Mouse (Mus musculus): ENCODE measurements around the gene Il17a. TPM values are rescaled to one million over a fixed set of nuclear protein-coding genes. Genes with fewer than 3 reads are reported as not detected.
A peak's percentile ranks its signal among the peaks of the same experiment; 100 is the strongest.
"Not testable (repeated sequence)": the region's sequence is repeated elsewhere in the genome, so short reads cannot be mapped to it uniquely, and the experiment has no call there.

Il17a gene
- polyA plus RNA-seq, 1 experiment from 2014 or later: not detected

DNA sequence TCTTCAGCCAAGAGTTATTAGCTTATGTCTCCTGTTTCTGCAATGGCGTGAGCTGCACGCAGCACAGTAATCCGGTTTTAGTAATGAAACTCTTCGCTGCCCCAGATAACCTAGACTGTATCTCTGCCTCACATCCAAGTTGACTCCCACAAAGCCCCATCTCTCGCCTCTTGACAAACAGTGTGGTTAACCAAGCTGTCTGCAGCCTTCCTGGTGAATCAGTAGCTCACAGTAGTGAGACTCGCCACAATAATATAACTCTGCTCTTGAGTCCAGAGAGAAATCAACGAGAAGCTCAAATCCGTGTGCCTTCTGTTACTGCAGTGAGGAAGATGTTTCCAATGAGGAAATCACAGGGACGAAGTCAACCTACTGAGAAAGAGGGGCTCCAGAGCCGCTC is 23.7 kb downstream of the Il17a start:
- no peak for DNase-seq (ENCODE audit: low spot score)

DNA sequence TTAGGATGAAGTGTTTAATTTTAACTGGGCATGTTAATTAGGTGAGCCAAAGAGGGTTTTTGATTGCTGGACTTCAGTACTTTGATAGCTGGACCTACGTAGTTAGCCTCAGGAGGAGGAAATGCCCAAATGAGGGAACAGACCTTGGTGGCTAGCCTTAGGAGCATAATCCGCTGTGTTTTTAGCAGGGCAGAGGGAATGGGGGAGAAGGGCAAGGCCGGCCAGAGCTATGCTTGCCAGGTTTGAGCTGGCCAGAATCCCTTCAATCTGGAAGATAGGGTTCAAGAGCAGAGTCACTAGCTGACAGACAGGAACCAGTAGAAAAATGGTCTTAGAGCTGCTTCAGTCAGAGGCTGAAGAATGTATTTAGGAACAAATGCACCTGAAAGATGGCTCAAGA is 26.9 kb downstream of the Il17a start:
- 88% methylated on average over 3 of the region's 3 CpGs for WGBS
- no peak overlapping the region for H3K27ac ChIP-seq (replicated peaks)
- no peaks in the 10 kb centered on the region for H3K9me3 ChIP-seq
- no peaks in the 10 kb centered on the region for H3K27me3 ChIP-seq (replicated peaks; ENCODE audit: low read depth, poor library complexity, severe bottlenecking)
- H3K4me3 ChIP-seq: no peak overlapping the region
- no peaks in the 10 kb centered on the region for H3K36me3 ChIP-seq (replicated peaks)
- DNase-seq (ENCODE audit: low spot score): no peak
- H3K4me1 ChIP-seq: no peaks in the 10 kb centered on the region

More for the DNA sequence above, 23.7 kb downstream of the Il17a start:
- Histone ChIP-seq H3K9me3 (peaks cover 4% of the 10 kb centered on the region; the same call in 1 of the 2 replicates), H3K27ac (replicated peaks) (no peak overlapping the region), H3K27me3 (replicated peaks; ENCODE audit: low read depth, poor library complexity, severe bottlenecking) (no peaks in the 10 kb centered on the region), H3K4me3 (no peak overlapping the region), H3K4me1 (no peaks in the 10 kb centered on the region), H3K36me3 (replicated peaks) (no peaks in the 10 kb centered on the region)
- 83% methylated on average over 10 of the region's 10 CpGs for WGBS

DNA sequence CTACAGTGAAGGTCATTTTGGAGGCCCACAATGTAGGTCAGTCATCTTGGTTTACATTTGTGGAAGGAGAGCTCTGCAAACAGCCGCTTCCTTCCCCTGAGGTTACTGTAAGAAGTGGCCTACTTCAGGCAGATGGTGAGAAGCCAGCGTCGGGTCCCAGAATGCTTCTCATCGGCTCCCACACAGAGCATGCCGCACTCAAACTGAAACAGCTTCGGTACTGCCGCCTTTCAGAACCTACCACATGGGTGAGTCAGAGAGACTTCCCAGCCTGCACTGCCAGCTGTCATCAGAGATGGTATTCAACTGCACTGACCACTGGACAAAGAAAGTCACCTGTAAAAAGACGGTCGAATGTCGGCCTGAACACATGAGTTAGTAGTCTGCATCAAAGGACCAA is 29.1 kb downstream of the Il17a start:
- no peaks in the 10 kb centered on the region for H3K36me3 ChIP-seq (replicated peaks)
- 83% methylated on average over 10 of the region's 10 CpGs for WGBS
- no peak for DNase-seq (ENCODE audit: low spot score)
- no peaks in the 10 kb centered on the region for H3K9me3 ChIP-seq
- no peaks in the 10 kb centered on the region for H3K27me3 ChIP-seq (replicated peaks; ENCODE audit: low read depth, poor library complexity, severe bottlenecking)
- no peak overlapping the region for H3K4me3 ChIP-seq
- H3K27ac ChIP-seq (replicated peaks): no peak overlapping the region
- no peaks in the 10 kb centered on the region for H3K4me1 ChIP-seq

DNA sequence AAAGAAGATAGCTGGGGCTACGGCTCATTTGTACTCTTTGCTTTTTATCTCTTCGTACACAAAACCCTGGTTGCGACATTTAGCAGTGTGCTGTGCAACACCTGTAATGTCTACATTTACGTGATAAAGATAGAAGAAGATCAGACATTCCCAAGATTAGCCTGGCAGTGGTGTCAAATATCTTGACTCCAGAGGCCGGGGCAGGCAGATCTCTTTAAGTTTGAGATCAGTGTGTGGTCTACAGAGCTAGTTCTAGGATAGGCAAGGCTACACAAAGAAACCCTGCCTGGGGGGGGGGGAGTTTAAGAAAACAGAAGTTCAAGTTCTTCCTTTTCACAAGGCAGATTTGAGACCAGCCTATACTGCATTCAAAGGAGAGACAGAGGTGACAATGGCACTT is 29.6 kb downstream of the Il17a start:
- Histone ChIP-seq H3K4me3 (no peak overlapping the region), H3K4me1 (no peaks in the 10 kb centered on the region), H3K27ac (replicated peaks) (no peak overlapping the region), H3K9me3 (no peaks in the 10 kb centered on the region), H3K36me3 (replicated peaks) (no peaks in the 10 kb centered on the region), H3K27me3 (replicated peaks; ENCODE audit: low read depth, poor library complexity, severe bottlenecking) (no peaks in the 10 kb centered on the region)
- DNase-seq (ENCODE audit: low spot score): no peak
- 93% methylated on average over 5 of the region's 5 CpGs for WGBS

DNA sequence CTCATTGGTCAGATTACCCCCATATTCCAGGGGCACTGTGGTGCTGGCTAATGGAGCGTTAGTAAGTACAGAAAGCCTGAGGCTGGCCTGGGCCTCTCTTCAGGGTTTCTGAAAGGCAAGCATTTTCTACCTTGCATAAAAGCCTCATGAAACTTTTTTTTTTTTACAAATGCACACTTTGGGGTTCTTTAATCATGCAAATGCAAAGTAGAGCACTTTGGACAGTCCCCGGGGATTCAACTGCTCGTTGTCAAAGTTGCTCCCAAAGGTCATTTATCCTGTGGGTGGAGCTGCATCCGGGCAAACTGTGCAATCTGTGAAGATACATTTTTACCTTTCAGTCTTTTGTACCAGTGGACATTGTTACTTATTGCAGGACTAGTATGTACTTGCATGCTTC is 30.7 kb downstream of the Il17a start:
- Histone ChIP-seq H3K4me3 (no peak overlapping the region), H3K9me3 (no peaks in the 10 kb centered on the region), H3K27me3 (replicated peaks; ENCODE audit: low read depth, poor library complexity, severe bottlenecking) (no peaks in the 10 kb centered on the region), H3K27ac (replicated peaks) (no peak overlapping the region), H3K4me1 (no peaks in the 10 kb centered on the region), H3K36me3 (replicated peaks) (no peaks in the 10 kb centered on the region)
- WGBS: 80% methylated on average over 4 of the region's 4 CpGs
- DNase-seq (ENCODE audit: low spot score): no peak

DNA sequence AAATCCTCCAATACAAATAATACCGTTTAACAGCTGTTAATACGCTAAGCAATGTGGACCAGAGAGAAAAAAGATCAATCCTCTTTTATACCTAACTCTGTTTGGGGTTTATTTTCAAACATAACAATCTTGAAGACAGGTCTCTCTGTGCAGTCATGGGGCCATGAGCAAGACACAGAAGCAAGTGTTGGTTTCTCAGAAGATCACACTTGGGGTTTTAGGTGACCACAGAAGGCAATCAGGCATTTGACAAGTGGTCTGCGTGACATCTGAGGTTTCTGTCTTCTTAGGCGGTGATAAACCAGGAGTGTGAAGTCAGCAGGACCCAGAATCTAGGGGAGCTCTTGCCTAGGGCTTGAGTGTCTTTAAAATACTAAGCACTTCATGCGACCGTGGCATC is 35.8 kb downstream of the Il17a start:
- Histone ChIP-seq H3K36me3 (replicated peaks) (no peaks in the 10 kb centered on the region), H3K4me3 (no peak overlapping the region), H3K27me3 (replicated peaks; ENCODE audit: low read depth, poor library complexity, severe bottlenecking) (no peaks in the 10 kb centered on the region), H3K9me3 (no peaks in the 10 kb centered on the region), H3K4me1 (no peaks in the 10 kb centered on the region), H3K27ac (replicated peaks) (no peak overlapping the region)
- no peak for DNase-seq (ENCODE audit: low spot score)
- 87% methylated on average over 6 of the region's 6 CpGs for WGBS

DNA sequence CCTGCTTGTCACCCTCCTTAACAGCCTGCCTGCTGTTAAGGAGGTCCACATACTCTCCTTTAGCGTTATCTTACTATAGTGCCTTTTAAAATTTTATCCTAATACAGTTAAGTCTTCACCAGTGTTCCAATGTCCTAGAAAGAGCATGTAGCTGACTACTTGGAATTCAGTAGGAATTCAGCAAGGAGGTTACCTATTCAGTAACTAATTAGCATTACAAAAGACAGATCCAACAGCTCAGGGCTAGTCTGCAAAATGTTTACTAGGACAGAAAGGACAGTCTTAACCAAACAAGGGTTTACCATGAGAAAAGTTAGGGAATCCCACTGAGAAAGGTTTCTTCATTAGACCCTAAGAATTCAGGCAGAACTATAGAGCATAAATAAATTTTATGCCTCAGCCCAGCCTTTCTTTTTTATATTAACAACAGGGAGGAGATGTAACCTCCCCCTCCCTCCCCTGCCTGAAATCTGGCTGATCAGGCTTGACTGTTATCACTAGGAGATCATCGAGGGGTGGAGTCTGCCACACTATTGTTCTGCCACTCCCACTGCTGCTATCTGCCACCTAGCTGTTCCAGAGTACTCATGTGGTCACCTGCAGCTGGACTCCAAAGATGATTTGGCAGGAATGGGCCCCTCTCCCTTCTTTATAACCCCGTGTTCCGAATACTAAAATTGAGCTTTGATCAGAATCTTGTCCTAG is 43.5 kb downstream of the Il17a start:
- WGBS: 85% methylated on average over 4 of the region's 4 CpGs
- not testable (repeated sequence) for H3K27ac ChIP-seq (replicated peaks); DNase-seq (ENCODE audit: low spot score); H3K9me3 ChIP-seq; H3K4me1 ChIP-seq; H3K4me3 ChIP-seq; H3K36me3 ChIP-seq (replicated peaks); H3K27me3 ChIP-seq (replicated peaks; ENCODE audit: low read depth, poor library complexity, severe bottlenecking)

DNA sequence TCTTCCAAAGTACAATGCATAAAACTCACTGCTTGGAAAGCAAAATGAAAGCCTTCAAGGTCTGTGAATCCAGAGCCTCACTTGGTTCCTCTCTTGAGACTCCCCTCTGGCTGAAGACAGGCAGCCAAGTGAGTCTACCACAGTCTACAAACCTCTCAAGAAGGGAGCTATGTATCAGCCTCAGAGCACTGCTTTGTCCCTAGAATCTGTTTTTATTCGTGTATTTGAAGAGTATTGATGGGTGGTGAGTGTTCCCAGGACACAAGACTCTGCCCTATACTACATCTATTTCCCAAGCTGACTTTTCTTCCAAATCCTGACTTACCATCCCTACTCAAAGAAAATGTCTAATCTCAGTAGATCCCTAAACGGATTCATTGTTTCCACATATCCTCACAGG is 47.7 kb downstream of the Il17a start:
- Histone ChIP-seq H3K4me1 (no peaks in the 10 kb centered on the region), H3K27ac (replicated peaks) (no peak overlapping the region), H3K36me3 (replicated peaks) (no peaks in the 10 kb centered on the region), H3K4me3 (no peak overlapping the region), H3K9me3 (0 out of 2 replicates have a peak, but pooled peaks cover 2% of the 10 kb centered on the region), H3K27me3 (replicated peaks; ENCODE audit: low read depth, poor library complexity, severe bottlenecking) (no peaks in the 10 kb centered on the region)
- WGBS: 72% methylated on average over 2 of the region's 2 CpGs
- no peak for DNase-seq (ENCODE audit: low spot score)

MicroRNA genes within 50 kb of the gene (microRNA counts, 519-probe panel; counts per million panel counts)
- microRNA mmu-miR-133b: 188 counts per million, percentile 57 among the panel's probes with 10 or more counts

Small RNAs within 50 kb of the gene (microRNA-seq; reads per million reads assigned to microRNA genes)
- not detected for gene Mir133b

Other genes with a start within 250 kb of the Il17a start
- gene Pkhd1, start 112.8 kb upstream of the Il17a start, polyA plus RNA-seq (2016; fragmentation: Nextera tagmentation; extraction: Ambion mirVana): 0.01 TPM in 2 replicates
- 0.16 and 0.36 TPM in 2 replicates for gene Il17f, start 59.7 kb downstream of the Il17a start, polyA plus RNA-seq (2016; fragmentation: Nextera tagmentation; extraction: Ambion mirVana)
- gene Mcm3, start 89.4 kb downstream of the Il17a start, polyA plus RNA-seq (2016; fragmentation: Nextera tagmentation; extraction: Ambion mirVana): 278 and 297 TPM in 2 replicates
- 4.0 and 4.4 TPM in 2 replicates for gene Paqr8, start 159.7 kb downstream of the Il17a start, polyA plus RNA-seq (2016; fragmentation: Nextera tagmentation; extraction: Ambion mirVana)
- 2.2 and 2.5 TPM in 2 replicates for gene Efhc1, start 220.7 kb downstream of the Il17a start, polyA plus RNA-seq (2016; fragmentation: Nextera tagmentation; extraction: Ambion mirVana)